Mouse (Mus musculus): ENCODE measurements around the gene Cep128. TPM values are rescaled to one million over a fixed set of nuclear protein-coding genes. Genes with fewer than 3 reads are reported as not detected.

Cep128 gene
- polyA plus RNA-seq, 1 experiment = not detected

DNA sequence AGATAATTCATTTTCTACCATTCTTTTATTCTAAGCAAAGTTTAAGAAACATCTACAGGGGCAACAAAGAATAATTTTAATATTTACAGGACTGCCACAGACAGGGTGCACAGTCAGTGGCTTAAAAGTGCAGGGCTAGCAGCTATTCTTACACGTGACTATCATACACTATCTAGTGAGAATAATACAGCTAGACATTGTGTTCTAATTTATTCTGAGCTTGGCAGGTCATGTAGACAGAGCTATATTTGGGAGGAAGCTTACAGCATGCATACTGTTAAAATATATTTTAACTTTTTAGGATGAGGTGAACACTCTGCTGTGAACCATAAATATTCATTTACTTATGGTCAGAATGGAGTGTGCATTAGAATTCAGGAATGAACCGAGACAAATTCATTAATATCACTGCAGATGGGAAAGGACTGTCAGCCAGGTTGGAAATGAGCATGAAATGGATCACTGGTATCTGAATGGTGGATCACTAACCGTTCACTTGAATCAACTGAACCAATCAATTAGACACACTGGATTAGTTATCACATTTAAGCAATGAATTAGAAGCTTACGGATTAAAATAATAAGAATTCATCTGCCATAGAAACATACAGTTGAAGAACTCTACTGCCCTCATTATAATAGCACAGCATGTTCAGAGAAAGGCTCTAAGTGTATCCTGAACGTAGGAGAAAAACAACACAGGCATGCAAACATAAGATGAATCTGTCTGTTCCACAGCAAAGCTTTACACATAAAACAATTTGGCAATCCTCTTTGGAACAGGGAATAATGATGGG lies 317.7 kb downstream of the Cep128 start:
- TF ChIP-seq POLR2A (IDR thresholded peaks at IDR 0.05; ENCODE audit: insufficient read depth, low read depth, low read length) (no peak), CTCF (IDR thresholded peaks at IDR 0.05; ENCODE audit: insufficient read depth, low read depth, low read length) (no peak)
- Histone ChIP-seq H3K4me1 (ENCODE audit: control insufficient read depth, insufficient read depth, low read length) (no peaks in the 10 kb centered on the region), H3K27ac (ENCODE audit: insufficient read depth, low read depth, low read length) (no peak overlapping the region), H3K4me3 (ENCODE audit: insufficient read depth, low read depth, low read length) (no peak overlapping the region)
- 82% methylated on average over 5 of the region's 5 CpGs for WGBS

GRCm38 (mm10) chr12:91065423-91065822 lies 318.8 kb downstream of the Cep128 start:
- no peak for TF ChIP-seq CTCF (IDR thresholded peaks at IDR 0.05; ENCODE audit: insufficient read depth, low read depth, low read length)
- TF ChIP-seq POLR2A (IDR thresholded peaks at IDR 0.05; ENCODE audit: insufficient read depth, low read depth, low read length) = no peak
- no peaks in the 10 kb centered on the region for H3K4me1 ChIP-seq (ENCODE audit: control insufficient read depth, insufficient read depth, low read length)
- H3K4me3 ChIP-seq (ENCODE audit: insufficient read depth, low read depth, low read length) = no peak overlapping the region
- 82% methylated on average over 3 of the region's 3 CpGs for WGBS
- H3K27ac ChIP-seq (ENCODE audit: insufficient read depth, low read depth, low read length) = no peak overlapping the region

GRCm38 (mm10) chr12:91064368-91064999 lies 319.7 kb downstream of the Cep128 start:
- Histone ChIP-seq H3K4me1 (ENCODE audit: control insufficient read depth, insufficient read depth, low read length) (no peaks in the 10 kb centered on the region), H3K27ac (ENCODE audit: insufficient read depth, low read depth, low read length) (no peak overlapping the region), H3K4me3 (ENCODE audit: insufficient read depth, low read depth, low read length) (no peak overlapping the region)
- TF ChIP-seq CTCF (IDR thresholded peaks at IDR 0.05; ENCODE audit: insufficient read depth, low read depth, low read length) (no peak), POLR2A (IDR thresholded peaks at IDR 0.05; ENCODE audit: insufficient read depth, low read depth, low read length) (no peak)

GRCm38 (mm10) chr12:91063337-91064015 lies 320.7 kb downstream of the Cep128 start:
- WGBS = 92% methylated on average over 4 of the region's 4 CpGs
- no peak for TF ChIP-seq CTCF (IDR thresholded peaks at IDR 0.05; ENCODE audit: insufficient read depth, low read depth, low read length)
- TF ChIP-seq POLR2A (IDR thresholded peaks at IDR 0.05; ENCODE audit: insufficient read depth, low read depth, low read length) = no peak
- Histone ChIP-seq H3K4me3 (ENCODE audit: insufficient read depth, low read depth, low read length) (no peak overlapping the region), H3K27ac (ENCODE audit: insufficient read depth, low read depth, low read length) (no peak overlapping the region), H3K4me1 (ENCODE audit: control insufficient read depth, insufficient read depth, low read length) (no peaks in the 10 kb centered on the region)

- TF ChIP-seq POLR2A (IDR thresholded peaks at IDR 0.05; ENCODE audit: insufficient read depth, low read depth, low read length) (no peak), CTCF (IDR thresholded peaks at IDR 0.05; ENCODE audit: insufficient read depth, low read depth, low read length) (no peak)
- 95% methylated on average over 4 of the region's 4 CpGs for WGBS
- Histone ChIP-seq H3K27ac (ENCODE audit: insufficient read depth, low read depth, low read length) (no peak overlapping the region), H3K4me3 (ENCODE audit: insufficient read depth, low read depth, low read length) (no peak overlapping the region), H3K4me1 (ENCODE audit: control insufficient read depth, insufficient read depth, low read length) (no peaks in the 10 kb centered on the region)
These were observed 321.5 kb downstream of the Cep128 start for GRCm38 (mm10) chr12:91062681-91063080.

DNA sequence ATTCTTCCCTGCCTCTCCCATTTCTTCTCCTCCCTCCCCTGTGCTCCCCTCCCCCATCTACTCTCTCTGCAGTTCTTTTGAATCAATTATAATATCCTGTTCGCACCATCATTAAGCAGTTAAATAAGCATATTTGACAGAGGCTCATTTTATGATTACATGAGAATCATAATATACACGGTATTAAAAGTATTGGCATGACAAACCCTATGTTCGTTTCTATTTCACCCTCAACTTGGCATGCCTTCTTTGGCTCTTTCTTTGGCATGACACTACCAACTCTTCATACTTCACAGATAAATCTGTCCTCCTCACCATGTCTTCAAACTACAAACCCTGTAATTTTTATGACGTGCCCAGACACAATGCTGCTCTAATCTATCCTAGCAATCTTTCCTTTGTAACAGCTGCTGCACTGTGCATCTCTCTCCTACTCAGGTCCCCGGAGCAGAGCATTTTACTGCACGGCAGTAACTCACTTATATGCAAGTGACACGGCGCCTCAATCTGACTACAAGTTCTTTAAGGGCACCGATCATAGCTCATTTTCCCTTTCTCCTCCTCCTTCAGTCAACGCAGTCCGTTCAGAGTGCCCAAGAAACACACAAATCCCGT lies 324.4 kb downstream of the Cep128 start:
- TF ChIP-seq CTCF (IDR thresholded peaks at IDR 0.05; ENCODE audit: insufficient read depth, low read depth, low read length) (no peak), POLR2A (IDR thresholded peaks at IDR 0.05; ENCODE audit: insufficient read depth, low read depth, low read length) (no peak)
- Histone ChIP-seq H3K27ac (ENCODE audit: insufficient read depth, low read depth, low read length) (no peak overlapping the region), H3K4me3 (ENCODE audit: insufficient read depth, low read depth, low read length) (no peak overlapping the region), H3K4me1 (ENCODE audit: control insufficient read depth, insufficient read depth, low read length) (no peaks in the 10 kb centered on the region)
- WGBS = 77% methylated on average over 12 of the region's 12 CpGs

- WGBS = 89% methylated on average over 10 of the region's 10 CpGs
- H3K27ac ChIP-seq (ENCODE audit: insufficient read depth, low read depth, low read length) = no peak overlapping the region
- H3K4me3 ChIP-seq (ENCODE audit: insufficient read depth, low read depth, low read length) = no peak overlapping the region
- TF ChIP-seq CTCF (IDR thresholded peaks at IDR 0.05; ENCODE audit: insufficient read depth, low read depth, low read length) (no peak), POLR2A (IDR thresholded peaks at IDR 0.05; ENCODE audit: insufficient read depth, low read depth, low read length) (no peak)
- H3K4me1 ChIP-seq (ENCODE audit: control insufficient read depth, insufficient read depth, low read length) = no peaks in the 10 kb centered on the region
These were observed 327.3 kb downstream of the Cep128 start for GRCm38 (mm10) chr12:91056885-91057284.

- Histone ChIP-seq H3K27ac (ENCODE audit: insufficient read depth, low read depth, low read length) (no peak overlapping the region), H3K4me3 (ENCODE audit: insufficient read depth, low read depth, low read length) (no peak overlapping the region), H3K4me1 (ENCODE audit: control insufficient read depth, insufficient read depth, low read length) (no peaks in the 10 kb centered on the region)
- 93% methylated on average over 3 of the region's 3 CpGs for WGBS
- TF ChIP-seq POLR2A (IDR thresholded peaks at IDR 0.05; ENCODE audit: insufficient read depth, low read depth, low read length) (no peak), CTCF (IDR thresholded peaks at IDR 0.05; ENCODE audit: insufficient read depth, low read depth, low read length) (no peak)
These were observed 331.9 kb downstream of the Cep128 start for GRCm38 (mm10) chr12:91052301-91052700.
